Mouse (Mus musculus) retina, postnatal 1 day (tissue): ENCODE measurements at regions not wholly inside any gene's neighbourhood (a gene's known extent, or its start where the extent isn't known, plus 50 kb on each side); places are given as distances from the start of the nearest gene placed in this dataset.
A peak's percentile ranks its signal among the peaks of the same experiment; 100 is the strongest.

Source experiments
- DNase-seq: peaks from one replicate; pipeline ENCODE4 v3.0.0-alpha.2; 2012

DNA sequence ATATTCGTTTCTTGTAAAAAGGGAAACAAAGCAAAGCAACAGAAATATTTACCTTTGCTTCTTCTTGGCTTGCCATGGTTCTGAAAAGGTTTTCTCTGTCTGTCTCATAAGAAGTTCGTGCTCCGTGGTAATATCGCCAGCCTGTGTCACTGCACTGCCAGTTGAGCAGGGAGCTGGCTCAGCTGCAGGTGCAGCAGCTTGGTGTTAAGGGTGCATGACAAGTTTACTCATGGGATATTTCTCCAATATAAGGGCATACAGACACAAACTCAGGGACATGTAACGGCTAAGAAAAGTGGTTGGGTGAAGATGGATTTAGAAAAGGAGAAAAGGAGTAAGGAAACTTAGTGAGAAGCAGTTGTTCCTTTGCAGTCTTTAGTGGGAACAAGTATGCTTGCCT, 533.5 kb upstream of the Zic4 start:
- DNase-seq, result peak; percentile 3

DNA sequence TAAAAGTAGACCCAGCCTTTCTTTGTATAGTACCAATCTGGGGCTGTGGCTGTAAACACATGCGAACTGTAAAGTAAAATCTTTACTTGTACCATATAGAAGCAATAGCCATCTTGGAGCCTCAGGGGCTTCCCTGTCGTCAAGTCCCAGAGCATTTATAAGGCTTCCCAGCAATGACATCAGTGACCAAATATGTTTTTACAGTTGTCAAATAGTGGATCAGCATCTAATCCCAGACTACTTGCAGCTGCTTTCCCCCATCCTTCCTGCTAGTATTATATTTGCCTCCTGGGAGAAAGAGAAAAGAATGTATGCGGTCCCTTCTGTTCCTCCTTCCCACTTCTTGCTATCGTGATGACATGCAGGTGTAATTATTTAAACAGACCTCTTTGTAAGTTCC, 531.5 kb upstream of the Zic4 start:
- DNase-seq, result no peak

DNA sequence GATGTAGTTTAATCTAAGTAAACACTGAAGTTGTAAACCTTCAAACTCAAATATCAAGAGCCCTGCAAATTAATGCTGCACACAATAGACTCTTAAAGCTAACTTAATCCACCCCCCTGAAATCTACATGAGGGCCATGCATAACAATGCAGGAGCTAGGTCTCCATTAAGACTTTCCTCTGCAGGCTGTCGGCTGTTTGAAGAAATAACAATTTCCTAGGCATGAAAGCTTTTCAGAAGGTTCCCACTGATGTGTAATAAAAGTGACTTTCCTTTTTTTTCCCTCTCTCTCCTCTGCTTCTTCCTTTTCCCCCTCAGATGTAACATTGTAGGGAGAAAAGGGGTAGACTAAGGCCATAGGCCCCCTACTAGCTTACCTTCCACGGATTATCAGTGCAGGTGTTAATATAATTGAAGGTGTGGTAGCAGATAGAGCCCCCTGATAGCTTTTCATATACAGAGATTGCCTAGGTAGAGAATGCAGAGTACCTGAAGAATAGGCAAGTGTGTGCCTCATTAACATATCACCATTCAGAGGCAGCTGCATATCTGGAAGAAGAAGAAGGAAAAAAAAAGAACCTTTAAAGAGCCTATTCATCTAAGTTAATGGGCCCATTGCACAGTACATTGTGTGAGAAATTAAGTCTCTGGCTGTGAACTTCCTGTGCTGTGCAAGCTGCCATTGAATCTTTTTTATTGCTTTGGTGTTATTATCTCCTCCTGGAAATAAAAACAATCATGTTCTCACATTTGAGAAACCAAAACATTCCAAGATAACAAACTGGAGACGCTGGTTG, 528.3 kb upstream of the Zic4 start:
- no peak for DNase-seq

DNA sequence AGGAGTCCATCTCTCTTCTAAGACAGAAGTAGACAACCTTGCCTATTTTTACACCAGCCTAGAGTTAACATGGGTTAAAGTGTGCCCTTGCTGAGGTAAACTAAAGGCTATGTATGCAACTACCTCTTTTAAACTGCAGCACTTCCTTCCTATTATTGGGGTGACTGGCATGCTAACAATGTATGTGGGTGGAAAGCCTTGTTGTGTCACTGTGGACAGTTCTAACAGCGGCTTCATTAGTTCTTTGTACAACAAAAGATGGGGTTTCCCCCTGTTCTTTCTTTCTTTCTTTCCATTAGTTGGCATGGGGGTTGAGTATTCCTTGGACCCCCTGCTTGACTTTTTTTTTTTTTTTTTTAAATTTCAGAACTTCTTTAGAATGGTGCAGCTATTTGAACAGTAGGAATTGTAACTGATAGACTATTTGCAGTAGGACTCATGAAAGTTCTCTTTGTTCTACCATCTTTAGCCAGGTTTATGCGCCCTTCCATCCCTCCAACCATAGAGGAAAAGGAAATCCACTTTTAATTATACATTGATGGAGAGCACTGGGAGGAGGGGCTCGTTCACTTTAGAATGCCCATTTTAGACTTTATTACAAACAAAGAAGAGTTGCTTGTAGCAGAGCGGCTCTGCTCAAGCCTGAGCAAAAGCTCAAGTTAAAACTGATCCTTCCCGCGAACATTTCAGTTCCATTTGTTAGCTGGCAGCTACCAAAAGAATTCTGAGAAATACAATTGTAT, 523.9 kb upstream of the Zic4 start:
- no peak for DNase-seq

DNA sequence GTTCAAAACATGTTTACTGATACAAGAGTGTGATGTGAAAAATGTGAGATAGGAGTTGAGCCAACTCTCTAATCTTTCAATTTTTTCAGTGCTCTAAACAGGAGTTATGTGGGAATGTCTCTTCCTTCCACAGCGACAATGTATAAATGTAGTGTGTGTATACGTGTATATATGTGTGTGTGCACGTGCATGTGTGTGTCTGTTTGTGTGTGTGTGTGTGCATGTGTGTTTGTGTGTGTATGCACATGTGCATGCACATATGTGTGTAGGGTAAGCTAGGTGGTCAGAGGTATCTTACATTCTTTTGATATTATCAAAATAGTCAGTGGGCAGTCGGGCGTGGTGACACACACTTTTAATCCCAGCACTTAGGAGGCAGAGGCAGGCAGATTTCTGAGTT, 511.2 kb upstream of the Zic4 start:
- DNase-seq, result no peak

DNA sequence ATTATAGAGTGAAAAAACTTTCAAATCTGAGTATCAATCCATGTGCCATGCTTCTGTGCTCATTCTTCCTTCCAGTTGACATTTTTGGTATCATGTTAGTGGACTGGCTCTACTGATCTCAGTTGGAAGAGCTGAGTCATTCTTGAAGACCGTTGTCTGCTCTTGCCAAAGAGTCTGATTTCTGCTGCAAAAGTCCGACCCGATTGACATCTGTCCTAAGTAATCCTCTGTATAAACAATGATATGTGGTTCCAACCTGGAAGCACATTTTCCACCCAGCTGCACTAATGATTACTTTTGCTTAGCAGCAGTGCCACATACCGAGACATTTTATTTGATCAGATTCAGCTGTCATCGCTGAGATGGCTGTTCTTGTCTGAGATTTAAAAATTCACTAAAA, 490.6 kb upstream of the Zic4 start:
- DNase-seq, result no peak

DNA sequence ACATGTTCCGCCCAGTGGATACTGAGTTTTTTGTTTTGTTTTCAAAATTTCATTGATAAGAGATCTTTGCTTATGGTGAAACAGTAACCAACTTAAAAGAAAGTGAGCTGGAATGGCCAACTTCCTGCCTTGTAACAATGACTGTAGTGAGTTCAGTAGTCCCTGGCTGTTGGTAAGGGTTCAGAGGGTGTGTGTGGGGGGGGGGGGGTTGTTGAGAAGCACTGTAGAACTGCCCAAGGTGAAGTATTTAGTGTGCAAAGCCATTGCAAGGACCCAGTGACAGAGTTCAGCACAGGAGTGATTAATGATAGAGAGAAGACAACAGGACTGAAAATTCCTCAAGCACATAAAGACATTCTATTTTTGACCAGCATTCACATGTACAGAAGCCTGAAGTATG, 477.7 kb upstream of the Zic4 start:
- no peak for DNase-seq

DNA sequence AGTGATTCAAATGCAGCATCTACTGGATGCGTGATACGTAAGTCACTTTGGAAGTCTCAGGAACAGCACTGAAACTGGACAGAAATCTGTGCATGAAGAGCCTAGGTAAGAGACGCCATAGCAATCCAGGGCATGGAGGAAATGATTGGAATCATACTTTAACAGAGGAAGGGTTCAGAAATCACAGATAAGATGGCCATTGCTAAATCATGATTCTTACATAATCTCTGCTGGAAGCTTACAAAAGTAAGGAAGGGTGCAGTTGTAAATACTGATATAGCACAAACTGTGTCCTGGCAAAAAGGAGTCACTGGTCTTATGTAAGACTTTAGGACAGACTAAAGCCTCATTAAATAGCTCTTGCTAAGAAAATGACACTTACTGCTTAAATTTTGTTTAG, 474.8 kb upstream of the Zic4 start:
- DNase-seq, result no peak

DNA sequence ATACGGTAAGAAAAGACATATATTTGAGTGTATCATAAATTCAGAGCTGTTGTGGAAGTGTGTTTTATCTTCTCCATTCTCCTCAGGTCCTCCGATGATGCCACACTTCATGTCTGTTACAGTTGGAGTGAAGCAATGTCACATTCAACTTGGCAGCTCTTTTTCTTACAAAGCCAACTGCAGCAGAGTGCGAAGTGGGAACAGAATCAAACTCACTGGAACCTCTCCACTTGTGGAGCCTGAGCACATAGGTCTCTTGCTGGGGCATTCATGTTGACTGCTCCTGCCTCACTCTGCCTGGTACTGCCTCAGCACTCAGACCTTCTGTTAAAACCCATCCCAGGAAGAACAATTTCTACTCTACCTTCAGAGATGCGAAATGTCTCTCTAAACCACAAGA, 471.4 kb upstream of the Zic4 start:
- DNase-seq, result no peak

DNA sequence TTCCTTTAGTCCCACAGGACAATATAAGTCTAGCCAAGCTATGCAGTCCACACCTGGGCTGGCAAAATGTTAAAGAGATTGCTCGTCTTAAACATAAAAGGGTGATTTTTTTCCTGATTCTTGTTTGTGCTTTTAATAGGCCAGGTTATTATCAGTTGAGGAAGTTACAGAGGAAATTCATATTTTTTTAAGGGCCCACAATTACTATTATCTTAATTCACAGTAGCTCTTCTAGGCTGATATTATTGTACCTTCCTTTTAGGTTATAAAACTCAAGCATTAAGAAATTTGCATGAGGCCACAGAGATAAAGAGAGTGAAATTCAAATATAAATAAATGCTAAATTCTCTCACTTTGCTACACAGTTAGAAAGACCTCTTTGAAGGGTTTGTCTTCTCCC, 469.4 kb upstream of the Zic4 start:
- DNase-seq, result no peak

DNA sequence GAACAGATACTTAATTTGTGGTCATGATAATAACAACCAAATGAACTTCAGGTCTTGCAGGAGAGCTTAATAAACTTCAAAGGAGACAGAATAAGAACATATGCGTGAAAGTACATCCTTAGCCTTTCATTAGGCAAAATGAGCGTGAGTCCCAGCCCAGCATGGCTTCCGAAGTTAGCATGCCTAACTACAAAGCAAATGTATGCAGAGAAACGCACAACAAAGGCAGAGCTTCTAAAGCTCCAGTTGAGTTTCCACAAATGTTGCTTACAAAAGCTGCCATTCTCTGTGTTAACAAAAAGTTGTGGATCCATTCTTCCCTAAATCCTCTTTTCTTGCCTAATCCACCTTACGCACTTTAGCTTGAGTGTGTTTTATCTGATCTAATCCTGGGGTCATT, 458.7 kb upstream of the Zic4 start:
- DNase-seq, result no peak

DNA sequence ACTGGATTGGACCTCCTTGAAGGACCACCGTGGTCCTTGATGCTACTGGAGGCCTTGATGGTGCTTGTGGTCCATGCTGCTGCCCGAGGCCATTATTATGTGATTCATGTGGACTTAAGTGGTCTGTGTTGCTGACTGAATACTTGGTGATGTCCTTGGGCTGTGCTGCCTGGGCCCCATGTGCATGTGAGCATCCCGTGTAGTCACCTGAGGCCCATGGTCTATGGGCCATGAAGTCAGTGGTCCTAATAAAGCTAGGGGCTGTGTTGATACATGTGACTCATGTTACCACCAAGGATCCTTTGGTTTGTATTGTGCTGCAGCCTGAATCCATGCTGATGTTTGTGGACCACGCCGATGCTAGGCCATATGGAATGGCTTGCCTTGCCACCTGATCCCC, 456.1 kb upstream of the Zic4 start:
- no peak for DNase-seq

DNA sequence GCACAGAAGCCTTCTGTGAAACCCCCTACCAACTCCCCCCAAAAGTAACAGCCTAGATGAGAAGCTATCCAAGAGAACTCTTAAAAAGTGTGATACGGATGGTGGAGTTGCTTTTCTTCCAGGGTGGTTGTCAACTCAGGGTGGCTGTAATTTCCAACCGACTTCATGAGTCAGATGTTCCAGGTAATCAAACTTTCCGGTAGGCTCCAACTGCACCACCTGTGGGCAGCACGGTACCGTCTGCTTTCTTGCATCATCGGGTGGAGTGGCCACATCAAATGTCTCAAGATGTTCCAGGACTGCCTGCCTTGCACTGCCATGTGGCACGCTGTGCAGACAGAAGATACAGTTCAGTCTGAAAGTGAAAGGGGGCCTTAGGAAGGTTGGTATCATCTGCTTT, 455.5 kb upstream of the Zic4 start:
- DNase-seq, result no peak

DNA sequence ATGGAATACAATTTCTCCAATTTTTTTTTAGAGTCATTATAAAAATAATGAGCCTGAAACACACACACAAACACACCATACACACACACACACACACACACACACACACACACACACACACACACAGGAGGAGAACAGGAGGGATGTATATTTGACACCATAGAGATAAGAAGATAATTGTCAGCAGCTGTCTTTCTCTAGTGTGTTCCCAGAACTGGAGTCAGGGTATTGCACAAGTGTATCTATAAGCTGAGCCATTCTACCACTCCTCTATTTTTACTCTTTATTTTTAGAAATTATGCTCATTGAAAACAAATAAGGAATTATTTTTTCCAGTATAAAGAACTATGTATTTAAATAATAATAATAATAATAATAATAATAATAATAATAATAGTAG, 407.6 kb upstream of the Zic4 start:
- no peak for DNase-seq

DNA sequence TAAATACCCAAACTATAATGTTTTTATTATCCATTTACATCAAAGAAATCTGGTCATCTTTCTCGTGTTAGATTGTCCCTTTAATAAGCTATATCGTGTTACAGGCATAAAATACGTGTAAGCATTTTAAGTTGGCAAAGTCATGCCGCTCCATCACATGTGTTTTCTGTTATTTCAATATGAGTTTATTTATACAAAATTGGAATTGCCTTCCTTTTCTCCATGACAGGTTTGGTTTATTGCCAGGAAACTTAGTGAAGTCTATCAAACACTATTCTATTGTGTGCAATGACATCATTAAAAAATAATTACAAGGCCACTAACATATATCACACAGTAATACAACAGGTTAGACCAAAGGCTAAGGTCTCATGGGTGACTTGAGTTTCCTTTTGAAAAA, 400.8 kb upstream of the Zic4 start:
- DNase-seq, result no peak

DNA sequence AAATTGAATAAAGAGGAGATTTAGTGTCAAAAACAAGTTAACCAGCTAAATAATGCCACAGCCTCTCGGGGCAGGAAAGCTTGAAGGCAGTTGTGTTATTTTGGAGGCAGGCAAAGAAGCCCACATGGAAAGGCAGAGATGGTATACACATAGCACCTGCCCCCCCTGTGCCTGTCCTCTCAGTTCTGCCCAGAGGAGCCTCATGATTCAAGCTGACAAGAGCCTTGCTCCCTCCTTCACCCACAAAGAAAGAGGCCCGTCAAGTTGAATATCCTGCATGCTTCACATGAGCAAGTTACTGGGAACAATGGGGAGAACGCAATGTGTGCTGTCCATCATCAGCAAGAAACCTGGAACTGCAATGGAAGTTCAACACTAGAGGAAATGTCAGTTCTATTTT, 398.2 kb upstream of the Zic4 start:
- DNase-seq, result peak; percentile 69

DNA sequence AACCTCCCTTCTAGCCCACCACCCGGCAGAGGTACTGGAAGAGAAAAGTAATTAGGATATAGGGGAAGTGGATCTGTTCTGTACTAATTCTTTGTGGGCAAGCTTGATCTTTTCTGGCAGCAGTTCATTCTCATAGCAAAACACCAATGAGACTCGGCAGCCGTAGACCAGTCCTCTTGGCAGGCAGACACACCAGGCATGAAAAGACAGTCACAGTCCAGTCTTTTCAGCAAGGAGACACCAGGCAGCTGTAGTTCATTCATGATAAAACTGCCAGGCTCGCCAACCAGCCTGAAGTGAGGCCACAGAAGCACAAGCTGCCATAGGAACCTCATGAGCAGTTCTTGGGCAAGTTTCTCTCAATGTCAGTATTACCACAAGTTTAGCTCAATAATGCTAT, 383.5 kb upstream of the Zic4 start:
- no peak for DNase-seq

DNA sequence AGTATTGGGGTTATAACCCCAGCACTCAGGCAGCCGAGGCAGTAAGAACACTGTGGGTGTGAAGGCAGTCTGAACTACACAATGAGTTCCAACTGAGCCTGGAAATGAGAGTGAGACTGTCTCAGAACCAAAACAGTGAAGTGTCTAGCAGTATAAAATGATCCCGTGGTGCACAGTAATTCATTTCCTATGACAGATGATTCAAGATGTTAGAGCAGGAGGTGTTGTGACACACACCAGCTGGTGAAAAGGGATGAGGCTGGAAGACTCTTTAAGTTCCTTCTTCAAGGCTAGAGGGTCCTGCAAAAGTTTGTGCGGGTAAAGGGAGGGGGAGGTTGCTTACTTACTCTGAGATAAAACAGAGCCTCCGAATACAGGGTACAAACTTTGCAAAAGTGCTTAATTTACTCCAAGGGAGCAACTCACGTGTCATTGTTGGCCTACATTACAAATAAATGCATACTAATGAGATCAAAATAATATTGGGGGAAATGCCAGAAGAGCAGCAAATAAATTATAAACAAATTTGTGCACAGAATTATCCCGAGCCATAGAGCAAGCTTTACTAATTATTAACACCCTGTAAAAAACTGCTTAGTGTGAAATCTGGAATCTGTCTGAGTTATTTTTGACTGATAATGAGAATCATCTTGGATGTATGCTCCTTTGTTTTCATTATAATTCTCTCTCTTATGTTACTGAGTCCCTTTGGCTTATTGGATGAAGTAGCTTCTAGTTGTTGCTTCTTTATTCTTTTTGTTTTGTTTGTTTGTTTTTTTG, 382.0 kb upstream of the Zic4 start:
- no peak for DNase-seq

DNA sequence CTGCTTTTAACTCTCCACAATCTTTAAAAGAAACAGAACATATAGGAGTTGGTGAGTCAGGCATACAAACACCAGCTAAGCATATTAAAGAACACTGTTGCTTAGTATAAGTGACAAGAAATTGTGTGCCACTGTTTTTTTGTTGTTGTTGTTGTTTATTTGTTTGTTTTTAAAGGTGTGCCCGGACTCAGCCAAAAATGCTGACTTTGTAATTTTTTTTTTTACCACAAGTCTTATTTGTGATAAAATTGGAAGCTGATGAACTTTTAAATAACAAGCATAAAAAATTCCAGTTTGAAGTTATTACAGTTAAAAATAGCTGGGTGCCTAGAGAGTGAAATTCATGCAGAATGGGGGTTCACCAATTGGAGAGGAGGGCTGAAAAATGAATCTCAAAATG, 363.0 kb upstream of the Zic4 start:
- no peak for DNase-seq

DNA sequence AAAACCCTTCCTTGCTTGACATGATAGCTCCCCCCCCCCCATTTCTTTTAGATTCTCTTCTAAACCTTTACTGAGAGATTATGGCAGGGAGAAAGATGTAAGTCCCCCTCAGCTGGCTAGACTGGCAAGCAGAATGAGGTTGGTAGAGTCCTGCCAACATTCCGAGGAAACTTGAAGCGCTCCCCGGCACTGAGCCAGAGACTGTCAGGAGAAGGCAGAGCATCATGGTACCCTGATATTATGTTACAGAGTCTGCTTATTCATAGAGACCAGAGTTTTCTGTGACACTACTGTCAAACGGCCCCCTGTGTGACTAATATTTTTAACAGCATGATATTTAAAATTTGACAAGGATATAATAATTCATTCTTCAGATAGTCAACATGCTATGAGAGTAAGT, 358.0 kb upstream of the Zic4 start:
- DNase-seq, result no peak

DNA sequence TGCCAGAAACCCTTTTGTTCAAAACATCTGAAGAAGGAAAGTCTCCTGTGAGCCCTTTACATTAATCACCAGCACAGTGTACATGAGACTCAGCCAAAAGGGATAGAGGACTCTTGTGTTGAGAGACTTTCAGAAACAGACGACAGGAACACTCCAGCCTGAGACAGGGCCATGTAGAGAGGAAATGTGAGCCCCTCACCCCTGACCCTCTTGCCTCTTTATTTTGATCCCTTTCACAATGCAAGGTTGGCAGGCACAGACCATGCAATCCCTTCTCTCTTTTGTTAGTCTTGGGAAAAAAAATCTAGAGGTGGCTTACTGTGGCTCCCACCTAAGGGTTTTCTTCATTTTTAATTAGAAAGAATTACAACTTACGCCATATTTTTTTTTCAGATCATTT, 321.7 kb upstream of the Zic4 start:
- DNase-seq, result no peak

DNA sequence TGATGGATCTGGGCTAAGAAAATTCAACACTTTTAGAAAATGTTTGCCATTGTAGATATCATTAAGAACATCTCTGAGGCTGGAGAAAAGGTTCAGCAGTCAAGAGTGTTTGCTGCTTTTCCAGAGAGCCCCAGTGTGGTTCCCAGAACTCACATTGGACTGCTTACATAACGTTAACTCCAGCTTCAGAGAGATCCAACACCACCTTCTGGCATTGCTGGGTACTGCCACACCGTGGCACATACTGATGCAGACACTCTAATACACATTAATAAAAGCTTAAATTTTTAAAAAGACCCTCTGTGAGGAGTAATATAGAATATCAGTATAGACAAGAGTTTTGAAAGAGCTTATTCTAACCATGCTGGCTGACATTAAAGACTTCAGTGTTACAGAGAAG, 313.6 kb upstream of the Zic4 start:
- no peak for DNase-seq

DNA sequence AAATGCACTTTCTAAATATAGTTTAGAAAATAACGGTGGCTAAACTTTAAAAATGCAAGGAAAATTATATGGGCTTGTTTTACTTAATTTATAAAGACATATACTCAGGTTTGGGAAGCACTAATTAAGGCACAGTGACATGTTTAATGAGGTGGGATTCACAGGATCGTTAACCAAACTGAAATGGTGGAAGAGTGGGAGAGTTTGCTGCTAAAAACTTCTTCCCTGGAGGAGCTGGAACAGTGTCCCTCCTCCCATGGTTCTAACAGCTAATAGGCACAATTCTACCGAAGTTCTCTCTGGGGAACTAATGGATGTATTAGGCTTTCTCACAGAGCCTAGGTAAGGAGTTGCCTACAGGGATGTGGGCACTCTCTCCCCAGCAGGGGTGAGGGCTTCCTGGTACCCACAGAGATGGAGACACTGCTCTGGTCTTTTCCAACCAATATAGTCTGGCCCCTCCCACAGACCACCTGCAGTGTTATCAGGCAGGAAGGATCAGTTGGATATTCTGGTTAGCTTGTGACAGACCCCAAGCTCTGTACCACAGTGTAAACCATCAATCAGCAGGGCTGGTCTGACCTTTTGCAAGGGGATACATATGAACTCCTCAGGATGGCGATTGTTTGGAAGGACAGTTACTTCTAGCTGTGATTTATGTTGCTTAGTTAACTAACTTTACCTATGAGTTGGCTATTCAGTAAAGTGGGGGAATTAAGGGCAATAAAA, 309.0 kb upstream of the Zic4 start:
- no peak for DNase-seq
